ENCODE assay signal across 14 mouse cellular contexts in the genomic region with DNA sequence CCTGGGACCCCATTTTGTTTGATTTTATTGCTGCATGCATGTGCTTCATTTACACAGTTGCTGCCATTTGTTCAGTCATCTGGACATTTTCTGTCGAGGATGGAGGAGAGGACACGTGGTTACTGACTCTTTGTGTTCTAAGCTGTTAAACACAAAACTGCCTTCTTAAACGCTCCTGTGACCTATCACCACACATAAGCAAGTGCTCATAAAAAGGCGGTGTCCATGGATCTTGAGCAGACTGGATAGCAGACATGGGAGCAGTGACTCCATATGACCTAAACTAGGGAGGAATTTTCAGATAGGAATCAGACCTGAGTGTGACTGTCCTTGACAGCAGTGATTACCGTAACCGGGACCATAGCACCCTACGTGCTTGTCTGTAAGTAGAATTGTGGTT.
"Had no signal": no experiment of that assay in that cellular context is flagged by ENCODE, and none has a peak within 500 bp of the region (broad histone marks: within the 10 kb centered on the region; RNA-seq: fewer than 3 reads in every experiment).

No protein-coding gene starts in this region.

- H3K9ac ChIP-seq: kidney, embryonic 15.5 days; limb, embryonic 15.5 days; liver, embryonic 12.5 days; lung, embryonic 14.5 days; midbrain, embryonic 15.5 days had no signal

- H3K36me3 ChIP-seq: kidney, embryonic 15.5 days; limb, embryonic 15.5 days; midbrain, embryonic 15.5 days had no signal

- ATAC-seq: inflammation-experienced regulatory T-cells, adult 6 months; liver, embryonic 12.5 days; midbrain, embryonic 15.5 days had no signal

- H3K27ac ChIP-seq: kidney, embryonic 15.5 days; limb, embryonic 15.5 days; liver, embryonic 12.5 days; midbrain, embryonic 10.5 days; midbrain, embryonic 15.5 days had no signal

- H3K4me1 ChIP-seq: kidney, embryonic 15.5 days; limb, embryonic 15.5 days; midbrain, embryonic 10.5 days had no signal

- H3K27me3 ChIP-seq: kidney, embryonic 15.5 days; limb, embryonic 15.5 days; liver, embryonic 12.5 days; midbrain, embryonic 15.5 days had no signal

- H3K4me2 ChIP-seq: kidney, embryonic 15.5 days; limb, embryonic 15.5 days; liver, embryonic 12.5 days; lung, embryonic 14.5 days; midbrain, embryonic 15.5 days had no signal

- H3K9me3 ChIP-seq: kidney, embryonic 15.5 days; limb, embryonic 15.5 days; liver, embryonic 12.5 days; midbrain, embryonic 10.5 days; midbrain, embryonic 15.5 days had no signal

- DNase-seq: kidney, adult 18-20 months; lung, embryonic 14.5 days; lung, postnatal 10 days; lung, postnatal 4 days; right cerebral cortex, postnatal 4 days; spleen, adult 18-20 months; thymus, adult 18-20 months; thymus, postnatal 14 days had no signal

- H3K4me3 ChIP-seq: kidney, embryonic 15.5 days; limb, embryonic 15.5 days; liver, embryonic 12.5 days; midbrain, embryonic 10.5 days; midbrain, embryonic 15.5 days had no signal
